In genomic region chr4:134478031-134478430, GRCm38 (mm10) we compare ENCODE assay signal across 8 mouse cellular contexts. TPM values are rescaled to one million over a fixed set of nuclear protein-coding genes. Genes with fewer than 3 reads are reported as not detected.
DNase-seq lines count a peak whose midpoint lies in the region; ATAC-seq and TF ChIP-seq lines count a peak whose summit lies in the region.

No protein-coding gene starts in this region.

- no peaks in the 10 kb centered on the region for H3K9me3 ChIP-seq in ES-E14 (ENCODE audit: control insufficient read depth, insufficient read depth, low read depth, low read length)
- H3K9me3 ChIP-seq in forebrain, embryonic 16.5 days (ENCODE audit: control insufficient read depth, low read length), result no peaks in the 10 kb centered on the region
- no peaks in the 10 kb centered on the region for H3K9me3 ChIP-seq in lung, embryonic 14.5 days (ENCODE audit: low read depth, low read length)

- H3K36me3 ChIP-seq in ES-E14 (ENCODE audit: control insufficient read depth, insufficient read depth, low read length, poor library complexity, severe bottlenecking), result peaks cover 19% of the 10 kb centered on the region
- H3K36me3 ChIP-seq in forebrain, embryonic 16.5 days (ENCODE audit: control insufficient read depth, insufficient read depth), result peaks cover 26% of the 10 kb centered on the region
- peaks cover 35% of the 10 kb centered on the region for H3K36me3 ChIP-seq in lung, embryonic 14.5 days (ENCODE audit: insufficient read depth)

- no peak overlapping the region for H3K9ac ChIP-seq in ES-E14 (ENCODE audit: insufficient read depth, low read depth, low read length, poor library complexity, severe bottlenecking)
- 0 out of 2 replicates have a peak overlapping the region, but pooled peaks have one; percentile 19 for H3K9ac ChIP-seq in forebrain, embryonic 16.5 days (replicated peaks; ENCODE audit: low read depth, low read length)
- H3K9ac ChIP-seq in lung, embryonic 14.5 days, result no peak overlapping the region

- no peak for TF ChIP-seq POLR2A in olfactory bulb, adult 2 months (IDR thresholded peaks at IDR 0.05; ENCODE audit: insufficient read depth, low read depth, low read length)

- DNase-seq in ES-E14 (ENCODE audit: low read depth, low spot score), result peak; percentile 78
- DNase-seq in cerebellum, adult 11 months, result peak; percentile 95
- peak; percentile 97 for DNase-seq in heart, postnatal 4 days
- peak; percentile 85 to 92 for DNase-seq in layer of hippocampus, adult 8-10 months (ENCODE audit: low spot score in 2 of 2)
- peak; percentile 91 for DNase-seq in lung, embryonic 14.5 days
- DNase-seq in thymus, adult 18-20 months, result peak; percentile 79 to 80

- TF ChIP-seq CTCF in lung, embryonic 14.5 days (IDR thresholded peaks at IDR 0.05; ENCODE audit: low read depth), result peak; percentile 100
- TF ChIP-seq CTCF in olfactory bulb, adult 2 months (IDR thresholded peaks at IDR 0.05; ENCODE audit: insufficient read depth, low read depth, low read length), result peak; percentile 100

- in situ Hi-C loops in ES-E14 (cut with MboI; ENCODE audit: low sequenced_read_pairs in 2 of 2, unreplicated experiment in 2 of 2), result loop anchor here in 1 of 2 experiments (5.0 kb wide), 1 partner anchor 71 kb away; no protein-coding TSS in a partner anchor

- H3K27ac ChIP-seq in ES-E14 (ENCODE audit: insufficient read depth, low read depth, low read length, poor library complexity, severe bottlenecking), result no peak overlapping the region
- peak overlapping the region; percentile 54 for H3K27ac ChIP-seq in forebrain, embryonic 16.5 days (ENCODE audit: low read length)
- H3K27ac ChIP-seq in lung, embryonic 14.5 days (ENCODE audit: low read depth), result no peak overlapping the region
- H3K27ac ChIP-seq in olfactory bulb, adult 2 months (ENCODE audit: insufficient read depth, low read depth, low read length), result no peak overlapping the region

- ATAC-seq in forebrain, embryonic 16.5 days, result peak; percentile 77
- peak; percentile 48 for ATAC-seq in lung, embryonic 14.5 days (ENCODE audit: insufficient read depth)

- no peak overlapping the region for H3K4me2 ChIP-seq in forebrain, embryonic 16.5 days (ENCODE audit: low read length)
- H3K4me2 ChIP-seq in lung, embryonic 14.5 days, result no peak overlapping the region

- WGBS in forebrain, embryonic 16.5 days, result 5% methylated on average over 9 of the region's 9 CpGs
- 5% methylated on average over 9 of the region's 9 CpGs for WGBS in lung, embryonic 14.5 days
- WGBS in olfactory bulb, adult 2 months, result 2% methylated on average over 9 of the region's 9 CpGs

- H3K4me3 ChIP-seq in ES-E14 (ENCODE audit: insufficient read depth in 1 of 2, low read depth in 1 of 2, low read length in 2 of 2, poor library complexity in 1 of 2, severe bottlenecking in 1 of 2), result no peak overlapping the region
- H3K4me3 ChIP-seq in forebrain, embryonic 16.5 days (replicated peaks; ENCODE audit: low read length), result no peak overlapping the region
- H3K4me3 ChIP-seq in lung, embryonic 14.5 days (ENCODE audit: low read depth, low read length), result no peak overlapping the region
- H3K4me3 ChIP-seq in olfactory bulb, adult 2 months (ENCODE audit: insufficient read depth, low read depth, low read length), result no peak overlapping the region

- 0 out of 2 replicates have a peak, but pooled peaks cover 2% of the 10 kb centered on the region for H3K27me3 ChIP-seq in forebrain, embryonic 16.5 days (replicated peaks; ENCODE audit: control insufficient read depth, insufficient read depth, low read length)
- 0 out of 2 replicates have a peak, but pooled peaks cover 2% of the 10 kb centered on the region for H3K27me3 ChIP-seq in lung, embryonic 14.5 days (ENCODE audit: insufficient read depth, low read length)

- H3K4me1 ChIP-seq in ES-E14 (ENCODE audit: control insufficient read depth in 2 of 2, insufficient read depth in 2 of 2, low read length in 2 of 2, poor library complexity in 1 of 2), result peaks cover 0 to 14% of the 10 kb centered on the region in 2 experiments; a peak in 3 of 4 replicates
- peaks cover 26% of the 10 kb centered on the region for H3K4me1 ChIP-seq in forebrain, embryonic 16.5 days (replicated peaks; ENCODE audit: control insufficient read depth, insufficient read depth, low read length)
- no peaks in the 10 kb centered on the region for H3K4me1 ChIP-seq in lung, embryonic 14.5 days (ENCODE audit: insufficient read depth)
- peaks cover 23% of the 10 kb centered on the region for H3K4me1 ChIP-seq in olfactory bulb, adult 2 months (ENCODE audit: control insufficient read depth, insufficient read depth, low read length)

TF ChIP-seq in ES-E14, 5 proteins besides CTCF, POLR2A, EP300 and RAD21:
- TF ChIP-seq CHD2 (IDR thresholded peaks at IDR 0.05; ENCODE audit: low read depth, low read length) (no peak), HCFC1 (IDR thresholded peaks at IDR 0.05; ENCODE audit: borderline replicate concordance, insufficient read depth, low read length) (peak; percentile 66; the same call in 1 of the 2 replicates), MAFK (IDR thresholded peaks at IDR 0.05; ENCODE audit: insufficient read depth, low read depth, low read length) (no peak), ZNF384 (IDR thresholded peaks at IDR 0.05; ENCODE audit: low read depth, low read length) (peak; percentile 57; the same call in 1 of the 2 replicates), ZC3H11A (IDR thresholded peaks at IDR 0.05; ENCODE audit: borderline replicate concordance, low read depth, low read length) (peak; percentile 94; the same call in 1 of the 2 replicates)

RNA-seq across cellular contexts. Expression of gene Stmn1, which starts 9.9 kb away (rescaled TPM):
- total RNA-seq in ES-E14 (2012; rRNA removed), result 322 and 361 TPM in 2 replicates
- 7,901 and 8,250 TPM in 2 replicates for polyA plus RNA-seq in forebrain, embryonic 16.5 days (2015; fragmentation: Nextera tagmentation; extraction: Ambion mirVana)
- 100 to 1,000 TPM; 312 to 327 TPM for total RNA-seq in heart, postnatal 4 days (2021)
- 100 to 1,000 TPM; 367 to 422 (median 391) TPM for total RNA-seq in layer of hippocampus, adult 8-10 months (2022)
- 1,723 and 1,772 TPM in 2 replicates for polyA plus RNA-seq in lung, embryonic 14.5 days (2014; fragmentation: Nextera tagmentation; extraction: Ambion mirVana)
- polyA plus RNA-seq in olfactory bulb, adult 2 months (2012; ENCODE audit: insufficient read depth, insufficient read length, low replicate concordance, missing spikeins), result 402 and 593 TPM in 2 replicates

RNA-seq across cellular contexts. Expression of gene Paqr7, which starts 18.5 kb away (rescaled TPM):
- 4.8 and 6.9 TPM in 2 replicates for total RNA-seq in ES-E14 (2012; rRNA removed)
- polyA plus RNA-seq in forebrain, embryonic 16.5 days (2015; fragmentation: Nextera tagmentation; extraction: Ambion mirVana), result 14.4 and 14.7 TPM in 2 replicates
- total RNA-seq in heart, postnatal 4 days (2021), result 1 to 10 TPM; 8.2 to 9.0 TPM
- total RNA-seq in layer of hippocampus, adult 8-10 months (2022), result 10 to 100 TPM; 55.4 to 75.1 (median 63.4) TPM
- 1.1 TPM in 2 replicates for polyA plus RNA-seq in lung, embryonic 14.5 days (2014; fragmentation: Nextera tagmentation; extraction: Ambion mirVana)
- not detected in 2 replicates for polyA plus RNA-seq in olfactory bulb, adult 2 months (2012; ENCODE audit: insufficient read depth, insufficient read length, low replicate concordance, missing spikeins)

RNA-seq across cellular contexts. Expression of gene Aunip, which starts 32.8 kb away (rescaled TPM):
- total RNA-seq in ES-E14 (2012; rRNA removed), result 13.7 and 18.3 TPM in 2 replicates
- polyA plus RNA-seq in forebrain, embryonic 16.5 days (2015; fragmentation: Nextera tagmentation; extraction: Ambion mirVana), result 4.2 and 4.4 TPM in 2 replicates
- total RNA-seq in heart, postnatal 4 days (2021), result 1 to 10 TPM; 2.9 to 3.6 TPM
- under 1 TPM in 3 of 4 experiments, not detected in 1; 0.25 to 0.85 (median 0.33) TPM for total RNA-seq in layer of hippocampus, adult 8-10 months (2022)
- 9.6 and 10.7 TPM in 2 replicates for polyA plus RNA-seq in lung, embryonic 14.5 days (2014; fragmentation: Nextera tagmentation; extraction: Ambion mirVana)
- not detected in 2 replicates for polyA plus RNA-seq in olfactory bulb, adult 2 months (2012; ENCODE audit: insufficient read depth, insufficient read length, low replicate concordance, missing spikeins)

RNA-seq across cellular contexts. Expression of gene Mtfr1l, which starts 57.2 kb away (rescaled TPM):
- 38.2 and 43.7 TPM in 2 replicates for total RNA-seq in ES-E14 (2012; rRNA removed)
- 166 and 180 TPM in 2 replicates for polyA plus RNA-seq in forebrain, embryonic 16.5 days (2015; fragmentation: Nextera tagmentation; extraction: Ambion mirVana)
- total RNA-seq in heart, postnatal 4 days (2021), result 100 to 1,000 TPM; 145 to 150 TPM
- 10 to 100 TPM; 65.9 to 74.2 (median 67.9) TPM for total RNA-seq in layer of hippocampus, adult 8-10 months (2022)
- 119 and 125 TPM in 2 replicates for polyA plus RNA-seq in lung, embryonic 14.5 days (2014; fragmentation: Nextera tagmentation; extraction: Ambion mirVana)
- polyA plus RNA-seq in olfactory bulb, adult 2 months (2012; ENCODE audit: insufficient read depth, insufficient read length, low replicate concordance, missing spikeins), result not detected in 2 replicates
